Mouse (Mus musculus) layer of hippocampus, adult 9-11 months (tissue): ENCODE measurements at regions not wholly inside any gene's neighbourhood (a gene's known extent, or its start where the extent isn't known, plus 50 kb on each side); places are given as distances from the start of the nearest gene placed in this dataset.

ENCODE experiments used
- DNase-seq: peaks from one replicate; pipeline ENCODE4 v3.0.0; 2022

- DNase-seq, result peak; percentile 2
Measured at GRCm38 (mm10) chr5:59669153-59669552, 1951.4 kb downstream of the Pcdh7 start.

GRCm38 (mm10) chr5:59700009-59700408 lies 1982.2 kb downstream of the Pcdh7 start:
- DNase-seq, result no peak

DNA sequence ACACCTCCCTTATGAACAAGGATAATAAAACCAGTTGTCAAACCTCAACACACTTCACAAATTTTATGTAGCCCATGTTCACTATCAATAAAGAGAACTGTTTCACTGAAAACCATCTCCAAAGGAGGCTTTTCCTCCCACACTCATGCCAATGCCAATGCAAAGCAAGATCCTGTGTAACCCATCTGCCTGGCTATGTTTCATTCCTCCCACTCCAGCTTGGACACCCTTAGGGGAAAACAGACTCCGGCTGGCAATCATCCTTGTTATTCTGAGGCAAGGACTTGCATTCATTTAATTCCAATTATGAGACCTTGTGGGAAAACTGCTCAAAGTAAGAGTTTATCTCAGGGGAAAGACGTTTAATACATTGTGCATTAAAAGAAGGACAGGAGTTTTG lies 1997.7 kb downstream of the Pcdh7 start:
- peak; percentile 7 for DNase-seq

DNA sequence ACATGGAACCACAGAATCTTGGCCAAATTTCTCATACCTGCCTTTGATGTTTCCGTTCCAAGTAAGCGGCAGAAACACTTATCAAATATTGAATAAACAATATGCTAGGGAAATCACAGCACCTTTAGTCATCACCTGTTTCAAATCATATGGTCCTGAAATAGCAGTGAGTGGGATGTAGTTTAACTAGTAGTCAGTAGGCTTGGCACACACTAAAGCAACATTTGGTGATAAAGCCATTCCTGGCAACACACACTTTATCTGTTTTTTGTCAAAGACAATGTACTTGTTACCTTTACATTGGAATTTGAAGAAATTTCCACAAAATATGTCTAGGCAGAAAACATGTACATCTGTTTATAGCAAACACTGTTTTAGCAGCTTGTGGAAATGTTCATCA lies 2038.5 kb downstream of the Pcdh7 start:
- no peak for DNase-seq

- DNase-seq, result peak; percentile 3
Measured at GRCm38 (mm10) chr5:59756660-59757415, 2039.1 kb downstream of the Pcdh7 start.
